Mouse (Mus musculus): ENCODE measurements at regions not wholly inside any gene's neighbourhood (a gene's known extent, or its start where the extent isn't known, plus 50 kb on each side); places are given as distances from the start of the nearest gene placed in this dataset.

GRCm38 (mm10) chr1:154036729-154037270 lies 136.8 kb upstream of the Teddm2 start:
- H3K36me3 ChIP-seq (replicated peaks; ENCODE audit: control insufficient read depth, insufficient read depth, low read length): no peaks in the 10 kb centered on the region
- DNase-seq (ENCODE audit: low spot score) (no peak), ATAC-seq (ENCODE audit: insufficient read depth, low read depth) (no peak)
- no peak overlapping the region for H3K9ac ChIP-seq (replicated peaks; ENCODE audit: low read depth, low read length)
- no peak for TF ChIP-seq EP300 (IDR thresholded peaks at IDR 0.05; ENCODE audit: low read depth)
- no peak for TF ChIP-seq CTCF (IDR thresholded peaks at IDR 0.05; ENCODE audit: low read depth)
- H3K27ac ChIP-seq (ENCODE audit: low read depth): no peak overlapping the region
- H3K9me3 ChIP-seq (replicated peaks; ENCODE audit: control insufficient read depth, low read length): no peaks in the 10 kb centered on the region
- H3K4me2 ChIP-seq (ENCODE audit: low read depth, low read length): no peak overlapping the region
- H3K27me3 ChIP-seq (ENCODE audit: control insufficient read depth, insufficient read depth, low read length): no peaks in the 10 kb centered on the region
- H3K4me3 ChIP-seq (ENCODE audit: low read depth, low read length): no peak overlapping the region
- WGBS: 64% methylated on average over 4 of the region's 4 CpGs
- peaks cover 19% of the 10 kb centered on the region for H3K4me1 ChIP-seq (ENCODE audit: control insufficient read depth, insufficient read depth)

- WGBS: 36% methylated on average over 2 of the region's 2 CpGs
- no peak overlapping the region for H3K4me2 ChIP-seq (ENCODE audit: low read depth, low read length)
- H3K36me3 ChIP-seq (replicated peaks; ENCODE audit: control insufficient read depth, insufficient read depth, low read length): no peaks in the 10 kb centered on the region
- DNase-seq (ENCODE audit: low spot score) (no peak), ATAC-seq (ENCODE audit: insufficient read depth, low read depth) (no peak)
- peaks cover 19% of the 10 kb centered on the region for H3K4me1 ChIP-seq (ENCODE audit: control insufficient read depth, insufficient read depth)
- TF ChIP-seq EP300 (IDR thresholded peaks at IDR 0.05; ENCODE audit: low read depth): no peak
- H3K9ac ChIP-seq (replicated peaks; ENCODE audit: low read depth, low read length): no peak overlapping the region
- no peaks in the 10 kb centered on the region for H3K9me3 ChIP-seq (replicated peaks; ENCODE audit: control insufficient read depth, low read length)
- no peak overlapping the region for H3K4me3 ChIP-seq (ENCODE audit: low read depth, low read length)
- no peak overlapping the region for H3K27ac ChIP-seq (ENCODE audit: low read depth)
- H3K27me3 ChIP-seq (ENCODE audit: control insufficient read depth, insufficient read depth, low read length): no peaks in the 10 kb centered on the region
These were observed 138.2 kb upstream of the Teddm2 start for GRCm38 (mm10) chr1:154038241-154038640.

- Histone ChIP-seq H3K4me3 (ENCODE audit: low read depth, low read length) (no peak overlapping the region), H3K9ac (replicated peaks; ENCODE audit: low read depth, low read length) (no peak overlapping the region), H3K27me3 (ENCODE audit: control insufficient read depth, insufficient read depth, low read length) (no peaks in the 10 kb centered on the region), H3K4me2 (ENCODE audit: low read depth, low read length) (no peak overlapping the region), H3K9me3 (replicated peaks; ENCODE audit: control insufficient read depth, low read length) (no peaks in the 10 kb centered on the region), H3K36me3 (replicated peaks; ENCODE audit: control insufficient read depth, insufficient read depth, low read length) (no peaks in the 10 kb centered on the region), H3K27ac (ENCODE audit: low read depth) (no peak overlapping the region), H3K4me1 (ENCODE audit: control insufficient read depth, insufficient read depth) (peaks cover 8% of the 10 kb centered on the region; the same call in 1 of the 2 replicates)
- DNase-seq (ENCODE audit: low spot score) (no peak), ATAC-seq (ENCODE audit: insufficient read depth, low read depth) (no peak)
- WGBS: 67% methylated on average over 3 of the region's 3 CpGs
- TF ChIP-seq CTCF (IDR thresholded peaks at IDR 0.05; ENCODE audit: low read depth): no peak
- no peak for TF ChIP-seq EP300 (IDR thresholded peaks at IDR 0.05; ENCODE audit: low read depth)
These were observed 140.9 kb upstream of the Teddm2 start for GRCm38 (mm10) chr1:154040907-154041306.

- H3K9me3 ChIP-seq (replicated peaks; ENCODE audit: control insufficient read depth, low read length): no peaks in the 10 kb centered on the region
- ATAC-seq (ENCODE audit: insufficient read depth, low read depth) (no peak), DNase-seq (ENCODE audit: low spot score) (no peak)
- H3K27ac ChIP-seq (ENCODE audit: low read depth): no peak overlapping the region
- no peak overlapping the region for H3K4me2 ChIP-seq (ENCODE audit: low read depth, low read length)
- WGBS: 59% methylated on average over 2 of the region's 2 CpGs
- H3K4me1 ChIP-seq (ENCODE audit: control insufficient read depth, insufficient read depth): peaks cover 8% of the 10 kb centered on the region; the same call in 1 of the 2 replicates
- H3K4me3 ChIP-seq (ENCODE audit: low read depth, low read length): no peak overlapping the region
- TF ChIP-seq CTCF (IDR thresholded peaks at IDR 0.05; ENCODE audit: low read depth) (no peak), EP300 (IDR thresholded peaks at IDR 0.05; ENCODE audit: low read depth) (no peak)
- no peak overlapping the region for H3K9ac ChIP-seq (replicated peaks; ENCODE audit: low read depth, low read length)
- H3K27me3 ChIP-seq (ENCODE audit: control insufficient read depth, insufficient read depth, low read length): no peaks in the 10 kb centered on the region
- H3K36me3 ChIP-seq (replicated peaks; ENCODE audit: control insufficient read depth, insufficient read depth, low read length): no peaks in the 10 kb centered on the region
These were observed 142.9 kb upstream of the Teddm2 start for GRCm38 (mm10) chr1:154042956-154043355.

GRCm38 (mm10) chr1:154044712-154045111 lies 144.7 kb upstream of the Teddm2 start:
- ATAC-seq (ENCODE audit: insufficient read depth, low read depth): no peak
- H3K9me3 ChIP-seq (replicated peaks; ENCODE audit: control insufficient read depth, low read length): no peaks in the 10 kb centered on the region
- H3K36me3 ChIP-seq (replicated peaks; ENCODE audit: control insufficient read depth, insufficient read depth, low read length): no peaks in the 10 kb centered on the region
- no peak overlapping the region for H3K9ac ChIP-seq (replicated peaks; ENCODE audit: low read depth, low read length)
- TF ChIP-seq EP300 (IDR thresholded peaks at IDR 0.05; ENCODE audit: low read depth) (no peak), CTCF (IDR thresholded peaks at IDR 0.05; ENCODE audit: low read depth) (no peak)
- WGBS: 83% methylated on average over 4 of the region's 4 CpGs
- no peak overlapping the region for H3K27ac ChIP-seq (ENCODE audit: low read depth)
- no peaks in the 10 kb centered on the region for H3K27me3 ChIP-seq (ENCODE audit: control insufficient read depth, insufficient read depth, low read length)
- no peaks in the 10 kb centered on the region for H3K4me1 ChIP-seq (ENCODE audit: control insufficient read depth, insufficient read depth)
- no peak for DNase-seq (ENCODE audit: low spot score)
- H3K4me3 ChIP-seq (ENCODE audit: low read depth, low read length): no peak overlapping the region
- H3K4me2 ChIP-seq (ENCODE audit: low read depth, low read length): no peak overlapping the region

- no peak for DNase-seq (ENCODE audit: low spot score)
- Histone ChIP-seq H3K36me3 (replicated peaks; ENCODE audit: control insufficient read depth, insufficient read depth, low read length) (no peaks in the 10 kb centered on the region), H3K9me3 (replicated peaks; ENCODE audit: control insufficient read depth, low read length) (no peaks in the 10 kb centered on the region), H3K4me3 (ENCODE audit: low read depth, low read length) (no peak overlapping the region), H3K27me3 (ENCODE audit: control insufficient read depth, insufficient read depth, low read length) (no peaks in the 10 kb centered on the region), H3K9ac (replicated peaks; ENCODE audit: low read depth, low read length) (no peak overlapping the region), H3K27ac (ENCODE audit: low read depth) (no peak overlapping the region), H3K4me2 (ENCODE audit: low read depth, low read length) (no peak overlapping the region), H3K4me1 (ENCODE audit: control insufficient read depth, insufficient read depth) (no peaks in the 10 kb centered on the region)
- ATAC-seq (ENCODE audit: insufficient read depth, low read depth): no peak
- TF ChIP-seq EP300 (IDR thresholded peaks at IDR 0.05; ENCODE audit: low read depth): no peak
- TF ChIP-seq CTCF (IDR thresholded peaks at IDR 0.05; ENCODE audit: low read depth): no peak
These were observed 145.9 kb upstream of the Teddm2 start for GRCm38 (mm10) chr1:154045951-154046350.

Measured in heart, postnatal 0 days (tissue).